Mouse (Mus musculus): ENCODE results near the gene Sh2d1b1. TPM values are rescaled to one million over a fixed set of nuclear protein-coding genes. Genes with fewer than 3 reads are reported as not detected.

Gene Sh2d1b1
- 1.4 and 1.9 TPM in 2 replicates for total RNA-seq (2023)

GRCm38 (mm10) chr1:170277016-170277415 is at the start of gene Sh2d1b1:
Gene Sh2d1b1, plus strand, starts transcription at chr1:170277320.

GRCm38 (mm10) chr1:170232688-170233087 is 44.4 kb upstream of the Sh2d1b1 start, which contains the start of gene Sh2d1b2:
Gene Sh2d1b2, plus strand, starts transcription at chr1:170232749.

GRCm38 (mm10) chr1:170306232-170306631 is 29.1 kb downstream of the Sh2d1b1 start, which contains the start of gene Gm7694:
Gene Gm7694, minus strand, starts transcription at chr1:170306332.

GRCm38 (mm10) chr1:170308503-170308902 is 31.4 kb downstream of the Sh2d1b1 start, which contains the start of gene Spata46:
Gene Spata46, plus strand, starts transcription at chr1:170308803.

Other genes starting within 250 kb of the Sh2d1b1 start
- gene Ddr2, start 166.6 kb upstream of the Sh2d1b1 start, total RNA-seq (2023): 0.07 and 0.13 TPM in 2 replicates
- gene Uap1, start 102.4 kb upstream of the Sh2d1b1 start, total RNA-seq (2023): 39.3 and 57.6 TPM in 2 replicates
- 30.6 and 39.4 TPM in 2 replicates for gene Uhmk1, start 61.9 kb upstream of the Sh2d1b1 start, total RNA-seq (2023)
- gene Sh2d1b2, start 44.6 kb upstream of the Sh2d1b1 start, total RNA-seq (2023): not detected in 2 replicates
- gene Gm7694, start 29.0 kb downstream of the Sh2d1b1 start, total RNA-seq (2023): 11.3 and 14.1 TPM in 2 replicates
- not detected in 2 replicates for gene Spata46, start 31.5 kb downstream of the Sh2d1b1 start, total RNA-seq (2023)

Data from neutrophil, adult 65 days (primary cell).